Mouse (Mus musculus): ENCODE data around the gene 6430548M08Rik. TPM values are rescaled to one million over a fixed set of nuclear protein-coding genes. Genes with fewer than 3 reads are reported as not detected.
A peak's percentile ranks its signal among the peaks of the same experiment; 100 is the strongest.

The 6430548M08Rik gene
- polyA plus RNA-seq, 1 experiment from 2014 or later: 35.7 TPM

GRCm38 (mm10) chr8:120126357-120127161, 12.6 kb downstream of the 6430548M08Rik start:
- whole genome bisulfite sequencing: 17% methylated on average over 14 of the region's 14 CpGs
- Histone ChIP-seq H3K27me3 (replicated peaks) (no peaks in the 10 kb centered on the region), H3K36me3 (replicated peaks) (no peaks in the 10 kb centered on the region), H3K27ac (peak overlapping the region; percentile 47; the same call in 1 of the 2 replicates), H3K9me3 (no peaks in the 10 kb centered on the region), H3K9ac (no peak overlapping the region), H3K4me1 (peaks cover 34% of the 10 kb centered on the region), H3K4me2 (no peak overlapping the region), H3K4me3 (no peak overlapping the region)
- ATAC-seq (replicated peaks): no peak

GRCm38 (mm10) chr8:120129547-120129946, 15.6 kb downstream of the 6430548M08Rik start:
- Histone ChIP-seq H3K36me3 (replicated peaks) (no peaks in the 10 kb centered on the region), H3K27me3 (replicated peaks) (no peaks in the 10 kb centered on the region), H3K4me1 (peaks cover 29% of the 10 kb centered on the region), H3K4me3 (no peak overlapping the region), H3K27ac (0 out of 2 replicates have a peak overlapping the region, but pooled peaks have one; percentile 18), H3K9ac (no peak overlapping the region), H3K9me3 (no peaks in the 10 kb centered on the region), H3K4me2 (no peak overlapping the region)
- no peak for ATAC-seq (replicated peaks)
- WGBS: 36% methylated on average over 4 of the region's 4 CpGs

GRCm38 (mm10) chr8:120131158-120131557, 17.2 kb downstream of the 6430548M08Rik start:
- WGBS: 83% methylated on average over 8 of the region's 8 CpGs
- no peak overlapping the region for H3K4me2 ChIP-seq
- peaks cover 16% of the 10 kb centered on the region for H3K4me1 ChIP-seq
- ATAC-seq (replicated peaks): no peak
- no peak overlapping the region for H3K4me3 ChIP-seq
- no peak overlapping the region for H3K9ac ChIP-seq
- no peaks in the 10 kb centered on the region for H3K9me3 ChIP-seq
- no peaks in the 10 kb centered on the region for H3K27me3 ChIP-seq (replicated peaks)
- no peak overlapping the region for H3K27ac ChIP-seq
- H3K36me3 ChIP-seq (replicated peaks): no peaks in the 10 kb centered on the region

GRCm38 (mm10) chr8:120133169-120133568, 19.2 kb downstream of the 6430548M08Rik start:
- no peak for ATAC-seq (replicated peaks)
- no peaks in the 10 kb centered on the region for H3K27me3 ChIP-seq (replicated peaks)
- WGBS: 86% methylated on average over 7 of the region's 7 CpGs
- H3K4me2 ChIP-seq: no peak overlapping the region
- no peak overlapping the region for H3K9ac ChIP-seq
- no peaks in the 10 kb centered on the region for H3K36me3 ChIP-seq (replicated peaks)
- no peaks in the 10 kb centered on the region for H3K9me3 ChIP-seq
- H3K27ac ChIP-seq: no peak overlapping the region
- no peak overlapping the region for H3K4me3 ChIP-seq
- H3K4me1 ChIP-seq: no peaks in the 10 kb centered on the region

DNA sequence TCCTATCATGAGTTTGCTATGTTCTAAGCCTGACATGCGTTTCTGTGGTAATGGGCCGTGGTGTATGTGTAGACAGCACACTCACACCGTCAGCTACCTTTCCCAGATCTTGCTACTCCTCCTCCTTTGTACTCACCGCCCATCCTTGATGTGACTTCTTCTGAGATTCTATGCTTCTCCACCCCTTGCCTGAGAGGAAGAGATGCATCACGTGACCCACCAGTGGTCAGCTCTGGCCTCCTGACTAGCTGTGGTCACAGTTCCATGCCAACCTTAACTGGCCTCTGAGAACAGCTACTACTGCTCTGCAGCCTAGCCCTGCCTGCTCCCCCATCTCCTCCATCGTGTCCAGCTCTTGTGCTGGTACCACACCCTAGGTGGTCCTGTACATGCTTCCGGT, 21.7 kb downstream of the 6430548M08Rik start:
- ATAC-seq (replicated peaks): no peak
- 91% methylated on average over 7 of the region's 7 CpGs for WGBS
- no peaks in the 10 kb centered on the region for H3K9me3 ChIP-seq
- no peak overlapping the region for H3K4me2 ChIP-seq
- H3K4me1 ChIP-seq: no peaks in the 10 kb centered on the region
- H3K4me3 ChIP-seq: no peak overlapping the region
- no peak overlapping the region for H3K27ac ChIP-seq
- no peaks in the 10 kb centered on the region for H3K27me3 ChIP-seq (replicated peaks)
- no peak overlapping the region for H3K9ac ChIP-seq
- no peaks in the 10 kb centered on the region for H3K36me3 ChIP-seq (replicated peaks)

- no peak overlapping the region for H3K9ac ChIP-seq
- WGBS: 61% methylated on average over 7 of the region's 7 CpGs
- no peaks in the 10 kb centered on the region for H3K9me3 ChIP-seq
- H3K4me2 ChIP-seq: no peak overlapping the region
- H3K4me1 ChIP-seq: no peaks in the 10 kb centered on the region
- H3K36me3 ChIP-seq (replicated peaks): no peaks in the 10 kb centered on the region
- ATAC-seq (replicated peaks): no peak
- no peak overlapping the region for H3K4me3 ChIP-seq
- no peaks in the 10 kb centered on the region for H3K27me3 ChIP-seq (replicated peaks)
- no peak overlapping the region for H3K27ac ChIP-seq
Measured at GRCm38 (mm10) chr8:120136618-120137017, 22.7 kb downstream of the 6430548M08Rik start.

DNA sequence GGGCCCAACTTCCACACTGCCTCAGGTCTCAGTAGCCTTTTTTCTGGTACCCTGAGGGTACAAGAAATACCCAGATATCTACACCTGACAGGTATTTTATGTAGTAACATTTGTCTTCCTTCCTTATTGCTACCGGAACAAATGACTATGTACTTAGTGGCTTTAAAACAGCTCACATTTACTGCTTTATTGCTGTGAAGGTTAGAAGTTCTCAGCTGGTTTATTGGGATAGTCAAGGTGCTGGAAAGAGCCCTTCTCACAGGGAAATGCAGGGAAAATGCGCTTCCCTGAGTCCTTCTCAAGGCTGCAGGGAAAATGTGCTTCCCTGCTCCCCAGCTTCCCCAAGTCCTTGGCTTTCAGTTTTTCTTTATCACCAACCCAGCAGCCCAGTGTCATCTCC, 25.0 kb downstream of the 6430548M08Rik start:
- H3K9me3 ChIP-seq: no peaks in the 10 kb centered on the region
- no peaks in the 10 kb centered on the region for H3K36me3 ChIP-seq (replicated peaks)
- no peak overlapping the region for H3K9ac ChIP-seq
- ATAC-seq (replicated peaks): no peak
- H3K4me1 ChIP-seq: peaks cover 7% of the 10 kb centered on the region
- H3K27me3 ChIP-seq (replicated peaks): no peaks in the 10 kb centered on the region
- no peak overlapping the region for H3K27ac ChIP-seq
- H3K4me3 ChIP-seq: no peak overlapping the region
- WGBS: 91% methylated on average over 2 of the region's 2 CpGs
- H3K4me2 ChIP-seq: no peak overlapping the region

DNA sequence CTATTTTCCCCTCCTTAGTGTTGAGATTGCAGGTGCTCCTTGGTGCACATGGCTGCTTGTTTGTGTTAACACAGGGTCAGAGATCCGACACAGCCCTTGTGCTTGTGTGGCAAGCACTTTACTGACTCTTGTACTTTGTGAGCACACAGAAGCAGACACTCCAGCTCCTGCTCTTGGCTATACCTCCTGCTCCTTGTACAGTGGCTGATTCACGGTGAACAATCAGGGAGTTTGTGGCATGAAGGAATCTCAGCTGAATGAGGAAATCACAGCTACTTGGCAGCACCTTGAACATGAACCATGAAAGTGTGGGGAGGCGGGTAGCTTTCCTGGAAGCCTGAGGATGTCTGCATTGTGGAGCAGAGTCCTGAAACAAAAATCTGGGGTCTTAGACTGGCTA, 26.8 kb downstream of the 6430548M08Rik start:
- no peaks in the 10 kb centered on the region for H3K27me3 ChIP-seq (replicated peaks)
- H3K36me3 ChIP-seq (replicated peaks): no peaks in the 10 kb centered on the region
- ATAC-seq (replicated peaks): no peak
- 73% methylated on average over 3 of the region's 3 CpGs for WGBS
- no peak overlapping the region for H3K4me3 ChIP-seq
- no peak overlapping the region for H3K9ac ChIP-seq
- no peak overlapping the region for H3K27ac ChIP-seq
- no peak overlapping the region for H3K4me2 ChIP-seq
- H3K4me1 ChIP-seq: peaks cover 24% of the 10 kb centered on the region
- no peaks in the 10 kb centered on the region for H3K9me3 ChIP-seq

- H3K4me1 ChIP-seq: peaks cover 24% of the 10 kb centered on the region
- peak overlapping the region; percentile 72 for H3K27ac ChIP-seq
- no peaks in the 10 kb centered on the region for H3K27me3 ChIP-seq (replicated peaks)
- H3K9ac ChIP-seq: peak overlapping the region; percentile 6; the same call in 1 of the 2 replicates
- H3K4me3 ChIP-seq: no peak overlapping the region
- no peaks in the 10 kb centered on the region for H3K36me3 ChIP-seq (replicated peaks)
- ATAC-seq (replicated peaks): peak; percentile 70
- WGBS: 46% methylated on average over 15 of the region's 15 CpGs
- H3K4me2 ChIP-seq: 0 out of 2 replicates have a peak overlapping the region, but pooled peaks have one; percentile 4
- no peaks in the 10 kb centered on the region for H3K9me3 ChIP-seq
Measured at GRCm38 (mm10) chr8:120143911-120144651, 30.1 kb downstream of the 6430548M08Rik start.

GRCm38 (mm10) chr8:120144652-120145301, 30.8 kb downstream of the 6430548M08Rik start:
- Histone ChIP-seq H3K4me3 (no peak overlapping the region), H3K36me3 (replicated peaks) (no peaks in the 10 kb centered on the region), H3K9ac (0 out of 2 replicates have a peak overlapping the region, but pooled peaks have one; percentile 6), H3K4me1 (peaks cover 24% of the 10 kb centered on the region), H3K9me3 (no peaks in the 10 kb centered on the region), H3K4me2 (0 out of 2 replicates have a peak overlapping the region, but pooled peaks have one; percentile 4), H3K27ac (peak overlapping the region; percentile 72), H3K27me3 (replicated peaks) (no peaks in the 10 kb centered on the region)
- 51% methylated on average over 12 of the region's 12 CpGs for WGBS
- ATAC-seq (replicated peaks): peak; percentile 53

DNA sequence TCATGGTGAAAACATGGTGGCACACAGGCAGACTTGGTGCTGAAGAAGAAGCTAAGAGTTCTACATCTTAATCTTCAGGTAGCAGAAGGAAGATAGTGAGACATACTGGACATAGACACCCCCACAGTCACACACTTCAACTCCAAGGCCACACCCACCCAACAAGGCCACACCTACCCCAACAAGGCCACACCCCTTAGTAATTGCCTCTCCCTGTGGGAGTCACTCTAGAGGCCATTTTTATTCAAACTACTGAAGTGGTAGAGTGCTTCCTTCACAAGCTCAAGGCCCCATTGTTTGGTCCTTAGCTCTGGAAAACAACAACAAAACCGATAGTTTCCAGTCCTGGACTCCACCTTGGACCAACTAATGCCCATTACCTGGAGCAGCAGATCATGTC, 32.1 kb downstream of the 6430548M08Rik start:
- H3K27ac ChIP-seq: no peak overlapping the region
- peaks cover 24% of the 10 kb centered on the region for H3K4me1 ChIP-seq
- no peaks in the 10 kb centered on the region for H3K9me3 ChIP-seq
- H3K9ac ChIP-seq: no peak overlapping the region
- no peak overlapping the region for H3K4me2 ChIP-seq
- ATAC-seq (replicated peaks): no peak
- no peaks in the 10 kb centered on the region for H3K27me3 ChIP-seq (replicated peaks)
- no peak overlapping the region for H3K4me3 ChIP-seq
- H3K36me3 ChIP-seq (replicated peaks): no peaks in the 10 kb centered on the region
- 71% methylated on average over 1 of the region's 1 CpGs for WGBS

GRCm38 (mm10) chr8:120150028-120150427, 36.1 kb downstream of the 6430548M08Rik start:
- no peak overlapping the region for H3K9ac ChIP-seq
- ATAC-seq (replicated peaks): no peak
- H3K36me3 ChIP-seq (replicated peaks): no peaks in the 10 kb centered on the region
- H3K4me2 ChIP-seq: no peak overlapping the region
- no peak overlapping the region for H3K27ac ChIP-seq
- H3K4me3 ChIP-seq: no peak overlapping the region
- no peaks in the 10 kb centered on the region for H3K27me3 ChIP-seq (replicated peaks)
- WGBS: 84% methylated on average over 12 of the region's 12 CpGs
- H3K4me1 ChIP-seq: peaks cover 11% of the 10 kb centered on the region
- H3K9me3 ChIP-seq: no peaks in the 10 kb centered on the region

Data from midbrain, embryonic 15.5 days (tissue).